13 mouse cellular contexts compared by ENCODE assay signal in genomic region chr17:76294630-76295029, GRCm38 (mm10).
A peak's percentile ranks its signal among the peaks of the same experiment; 100 is the strongest.
DNase-seq lines count a peak whose midpoint lies in the region; ATAC-seq and TF ChIP-seq lines count a peak whose summit lies in the region.
"Had no signal": no experiment of that assay in that cellular context is flagged by ENCODE, and none has a peak within 500 bp of the region (broad histone marks: within the 10 kb centered on the region; RNA-seq: fewer than 3 reads in every experiment).

No protein-coding gene starts in this region.

- TF ChIP-seq EP300 in stomach, postnatal 0 days (optimal IDR thresholded peaks at IDR 0.05): no peak

- H3K27me3 ChIP-seq in hindbrain, embryonic 11.5 days (ENCODE audit: control insufficient read depth, insufficient read depth, low read length): no peaks in the 10 kb centered on the region
- no peaks in the 10 kb centered on the region for H3K27me3 ChIP-seq in hindbrain, embryonic 13.5 days
- no peaks in the 10 kb centered on the region for H3K27me3 ChIP-seq in stomach, postnatal 0 days (ENCODE audit: control insufficient read depth, insufficient read depth, low read length)
- H3K27me3 ChIP-seq: intestine, embryonic 15.5 days; limb, embryonic 15.5 days; megakaryocyte, embryonic 14.5 days had no signal

- peak; percentile 53 for TF ChIP-seq CTCF in stomach, postnatal 0 days (IDR thresholded peaks at IDR 0.05; ENCODE audit: low read depth)

- ATAC-seq in hindbrain, embryonic 11.5 days (ENCODE audit: low FRiP score): 0 out of 2 replicates have a peak, but pooled peaks have one; percentile 19
- ATAC-seq in hindbrain, embryonic 13.5 days (ENCODE audit: low FRiP score): no peak
- ATAC-seq in stomach, postnatal 0 days (ENCODE audit: low FRiP score, low TSS enrichment): no peak
- ATAC-seq: intestine, embryonic 15.5 days had no signal

- DNase-seq in hindbrain, embryonic 11.5 days (ENCODE audit: low spot score): peak; percentile 2
- DNase-seq in right cerebral cortex, adult 18-20 months: peak; percentile 15
- DNase-seq in right cerebral cortex, postnatal 14 days: no peak
- peak; percentile 4 for DNase-seq in embryo, embryonic 11 days
- no peak for DNase-seq in stomach, postnatal 0 days (ENCODE audit: low spot score)
- no peak for DNase-seq in gastrocnemius, postnatal 4 days (ENCODE audit: low spot score in 2 of 2)
- no peak for DNase-seq in ovary, adult 18-20 months (ENCODE audit: low spot score)
- DNase-seq: cerebellum, adult 2 months had no signal

- no peaks in the 10 kb centered on the region for H3K9me3 ChIP-seq in hindbrain, embryonic 11.5 days (ENCODE audit: control insufficient read depth, low read length)
- no peaks in the 10 kb centered on the region for H3K9me3 ChIP-seq in hindbrain, embryonic 13.5 days
- H3K9me3 ChIP-seq in stomach, postnatal 0 days (ENCODE audit: control insufficient read depth, low read length): no peaks in the 10 kb centered on the region
- H3K9me3 ChIP-seq: intestine, embryonic 15.5 days; limb, embryonic 15.5 days had no signal

- no peaks in the 10 kb centered on the region for H3K4me1 ChIP-seq in hindbrain, embryonic 11.5 days (replicated peaks; ENCODE audit: control insufficient read depth, insufficient read depth, low read length)
- H3K4me1 ChIP-seq in hindbrain, embryonic 13.5 days (replicated peaks): no peaks in the 10 kb centered on the region
- H3K4me1 ChIP-seq in stomach, postnatal 0 days (replicated peaks; ENCODE audit: control insufficient read depth, insufficient read depth): no peaks in the 10 kb centered on the region
- H3K4me1 ChIP-seq: intestine, embryonic 15.5 days; limb, embryonic 15.5 days; megakaryocyte, embryonic 14.5 days had no signal

- no peak overlapping the region for H3K4me3 ChIP-seq in hindbrain, embryonic 11.5 days (ENCODE audit: low read depth, low read length)
- H3K4me3 ChIP-seq in hindbrain, embryonic 13.5 days: no peak overlapping the region
- H3K4me3 ChIP-seq in stomach, postnatal 0 days (ENCODE audit: low read depth, low read length): no peak overlapping the region
- H3K4me3 ChIP-seq: intestine, embryonic 15.5 days; limb, embryonic 15.5 days; megakaryocyte, embryonic 14.5 days had no signal

- no peak overlapping the region for H3K27ac ChIP-seq in hindbrain, embryonic 11.5 days (ENCODE audit: low read depth, low read length)
- no peak overlapping the region for H3K27ac ChIP-seq in hindbrain, embryonic 13.5 days
- H3K27ac ChIP-seq in stomach, postnatal 0 days (replicated peaks): no peak overlapping the region
- H3K27ac ChIP-seq: intestine, embryonic 15.5 days; limb, embryonic 15.5 days had no signal

- H3K9ac ChIP-seq in hindbrain, embryonic 11.5 days (ENCODE audit: low read depth, low read length): no peak overlapping the region
- no peak overlapping the region for H3K9ac ChIP-seq in hindbrain, embryonic 13.5 days
- no peak overlapping the region for H3K9ac ChIP-seq in stomach, postnatal 0 days (ENCODE audit: low read length)
- H3K9ac ChIP-seq: intestine, embryonic 15.5 days; limb, embryonic 15.5 days had no signal

- no peak overlapping the region for H3K4me2 ChIP-seq in hindbrain, embryonic 11.5 days (replicated peaks; ENCODE audit: low read depth, low read length)
- no peak overlapping the region for H3K4me2 ChIP-seq in hindbrain, embryonic 13.5 days
- H3K4me2 ChIP-seq in stomach, postnatal 0 days (replicated peaks; ENCODE audit: low read depth): no peak overlapping the region
- H3K4me2 ChIP-seq: heart, embryonic 11.5 days; intestine, embryonic 15.5 days; limb, embryonic 15.5 days had no signal

- no peaks in the 10 kb centered on the region for H3K36me3 ChIP-seq in hindbrain, embryonic 11.5 days (ENCODE audit: control insufficient read depth, insufficient read depth, low read length)
- no peaks in the 10 kb centered on the region for H3K36me3 ChIP-seq in hindbrain, embryonic 13.5 days
- H3K36me3 ChIP-seq in stomach, postnatal 0 days (ENCODE audit: control insufficient read depth, insufficient read depth, low read length): no peaks in the 10 kb centered on the region
- H3K36me3 ChIP-seq: intestine, embryonic 15.5 days; limb, embryonic 15.5 days had no signal

Comparison
In these comparisons a context has a peak if more than half of its experiments do, and no peak if none do; other contexts are left out.
1. DNase-seq: peak in hindbrain, embryonic 11.5 days (single experiment), right cerebral cortex, adult 18-20 months (single experiment) and embryo, embryonic 11 days (single experiment); none in right cerebral cortex, postnatal 14 days (single experiment), stomach, postnatal 0 days (single experiment), gastrocnemius, postnatal 4 days (0 of 2) and ovary, adult 18-20 months (single experiment).